Mouse (Mus musculus): ENCODE measurements around the gene Galnt3.

GRCm38 (mm10) chr2:66127541-66127940 lies 2.7 kb upstream of the Galnt3 start:
- TF ChIP-seq CTCF (IDR thresholded peaks at IDR 0.05; ENCODE audit: control insufficient read depth, insufficient read depth, insufficient read length) (no peak), MYOG (IDR thresholded peaks at IDR 0.05; ENCODE audit: control insufficient read depth, extremely low read depth, insufficient read length) (no peak), MYOD1 (IDR thresholded peaks at IDR 0.05; ENCODE audit: control insufficient read depth, insufficient read length, low read depth) (no peak), CEBPB (IDR thresholded peaks at IDR 0.05; ENCODE audit: low read depth) (no peak), MAX (IDR thresholded peaks at IDR 0.05) (no peak)

Measured in C2C12 (cell line).